Mouse (Mus musculus) liver, adult 2 months (tissue): ENCODE data around the gene Dnal4.

ENCODE experiments used
- CTCF ChIP-seq: fragments of 200-500 bp; IDR thresholded peaks from 2 replicates; pipeline ENCODE4 v1.5.1; 2011; ENCODE audit warnings: low read depth, low read length, control low read depth
- POLR2A ChIP-seq: fragments of 200-500 bp; IDR thresholded peaks from 2 replicates; pipeline ENCODE4 v1.6.1; 2011; ENCODE audit warnings: low read length, control low read depth; ENCODE audit not compliant: insufficient read depth; ENCODE audit errors: extremely low read depth

DNA sequence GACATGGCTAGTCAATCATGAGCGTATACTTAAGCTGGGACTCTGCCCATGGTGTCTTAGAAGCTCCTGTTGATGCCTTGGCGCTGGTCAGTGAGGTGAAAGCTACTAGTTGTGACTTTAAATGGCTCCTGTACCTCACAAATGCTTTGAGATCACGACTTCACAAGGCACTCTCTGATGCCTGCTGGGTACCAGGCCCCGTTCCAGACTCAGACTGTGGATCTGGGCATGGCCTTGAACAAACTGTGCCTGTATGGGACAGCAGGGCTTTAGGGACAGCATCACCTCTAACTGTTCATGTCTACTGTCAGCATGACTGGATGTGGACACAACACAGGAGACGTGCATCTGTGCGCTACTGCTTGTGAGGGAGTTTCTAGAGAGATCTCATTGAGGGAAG is 13.3 kb upstream of the Dnal4 start:
- TF ChIP-seq CTCF (no peak), POLR2A (no peak)
